ENCODE assay signal across 9 mouse cellular contexts in the genomic region with DNA sequence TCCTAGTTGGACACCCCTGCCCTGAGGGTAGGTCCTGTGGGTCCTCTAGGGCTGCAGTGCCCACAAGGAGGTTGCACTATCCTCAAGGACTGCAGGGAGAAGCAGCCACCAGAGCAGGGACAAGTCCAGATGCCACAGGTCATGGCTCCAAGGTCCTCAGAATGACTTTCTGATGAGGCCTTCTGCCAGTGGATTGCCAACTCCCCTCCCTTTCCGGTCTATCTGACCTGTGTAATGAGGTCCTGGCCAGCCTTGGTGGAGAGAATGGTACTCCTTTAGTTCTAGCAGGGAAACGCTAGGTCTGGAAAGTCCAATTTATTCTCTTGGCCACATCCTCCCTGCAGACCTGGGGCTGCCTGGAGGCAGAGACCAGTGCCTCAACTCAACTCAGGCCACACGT. TPM values are rescaled to one million over a fixed set of nuclear protein-coding genes. Genes with fewer than 3 reads are reported as not detected.
DNase-seq lines count a peak whose midpoint lies in the region; ATAC-seq and TF ChIP-seq lines count a peak whose summit lies in the region.
"Had no signal": no experiment of that assay in that cellular context is flagged by ENCODE, and none has a peak within 500 bp of the region (broad histone marks: within the 10 kb centered on the region; RNA-seq: fewer than 3 reads in every experiment).

Gene Adra2c (plus strand): TSS at position 301 of the 400 bp plus-strand sequence.

- 46% methylated on average over 3 of the region's 3 CpGs for WGBS in heart, embryonic 13.5 days
- WGBS in forebrain, embryonic 16.5 days: 43% methylated on average over 3 of the region's 3 CpGs
- 38% methylated on average over 3 of the region's 3 CpGs for WGBS in liver, embryonic 13.5 days (ENCODE audit: insufficient replicate concordance)

- no peak within 1 kb of the TSS for H3K27ac ChIP-seq in heart, embryonic 13.5 days (replicated peaks)
- H3K27ac ChIP-seq in forebrain, embryonic 16.5 days (ENCODE audit: low read length): 0 out of 2 replicates have a peak within 1 kb of the TSS, but pooled peaks have one; percentile 11
- no peak within 1 kb of the TSS for H3K27ac ChIP-seq in liver, embryonic 13.5 days

- no peaks in the 10 kb centered on the region for H3K36me3 ChIP-seq in heart, embryonic 13.5 days
- H3K36me3 ChIP-seq in E14TG2a.4 (ENCODE audit: insufficient read depth, low read length): no peaks in the 10 kb centered on the region
- H3K36me3 ChIP-seq in forebrain, embryonic 16.5 days (ENCODE audit: control insufficient read depth, insufficient read depth): no peaks in the 10 kb centered on the region
- H3K36me3 ChIP-seq in liver, embryonic 13.5 days: no peaks in the 10 kb centered on the region

- H3K9ac ChIP-seq in heart, embryonic 13.5 days: peak within 1 kb of the TSS; percentile 63
- peak within 1 kb of the TSS; percentile 47 for H3K9ac ChIP-seq in forebrain, embryonic 16.5 days (replicated peaks; ENCODE audit: low read depth, low read length)
- H3K9ac ChIP-seq in liver, embryonic 13.5 days: no peak within 1 kb of the TSS

- H3K9me3 ChIP-seq in heart, embryonic 13.5 days: no peaks in the 10 kb centered on the region
- no peaks in the 10 kb centered on the region; the same call in 1 of the 2 replicates for H3K9me3 ChIP-seq in E14TG2a.4 (ENCODE audit: low read length)
- no peaks in the 10 kb centered on the region for H3K9me3 ChIP-seq in forebrain, embryonic 16.5 days (ENCODE audit: control insufficient read depth, low read length)
- no peaks in the 10 kb centered on the region for H3K9me3 ChIP-seq in liver, embryonic 13.5 days (replicated peaks)

- peaks cover 24% of the 10 kb centered on the region for H3K4me1 ChIP-seq in heart, embryonic 13.5 days
- peaks cover 9% of the 10 kb centered on the region; the same call in 1 of the 2 replicates for H3K4me1 ChIP-seq in E14TG2a.4 (replicated peaks; ENCODE audit: low read depth, low read length)
- H3K4me1 ChIP-seq in forebrain, embryonic 16.5 days (replicated peaks; ENCODE audit: control insufficient read depth, insufficient read depth, low read length): peaks cover 18% of the 10 kb centered on the region
- no peaks in the 10 kb centered on the region; the same call in 1 of the 2 replicates for H3K4me1 ChIP-seq in liver, embryonic 13.5 days (replicated peaks)

- H3K4me3 ChIP-seq in heart, embryonic 13.5 days: peak within 1 kb of the TSS; percentile 63
- peak within 1 kb of the TSS; percentile 81 for H3K4me3 ChIP-seq in E14TG2a.4 (replicated peaks; ENCODE audit: low read length)
- H3K4me3 ChIP-seq in forebrain, embryonic 16.5 days (replicated peaks; ENCODE audit: low read length): peak within 1 kb of the TSS; percentile 57
- peak within 1 kb of the TSS; percentile 41 for H3K4me3 ChIP-seq in liver, embryonic 13.5 days (replicated peaks)

- no peak for ATAC-seq in heart, embryonic 13.5 days (ENCODE audit: extremely low read depth, insufficient number of reproducible peaks, low FRiP score, low TSS enrichment)
- no peak for ATAC-seq in forebrain, embryonic 16.5 days
- no peak for ATAC-seq in liver, embryonic 13.5 days (ENCODE audit: low read depth)

- TF ChIP-seq CTCF in E14TG2a.4 (conservative IDR thresholded peaks at IDR 0.05; ENCODE audit: low read length): no peak

- peaks cover 99% of the 10 kb centered on the region for H3K27me3 ChIP-seq in heart, embryonic 13.5 days (replicated peaks)
- H3K27me3 ChIP-seq in E14TG2a.4 (ENCODE audit: insufficient read depth, low read length): peaks cover 84% of the 10 kb centered on the region
- peaks cover 57% of the 10 kb centered on the region for H3K27me3 ChIP-seq in forebrain, embryonic 16.5 days (replicated peaks; ENCODE audit: control insufficient read depth, insufficient read depth, low read length)
- peaks cover 79% of the 10 kb centered on the region for H3K27me3 ChIP-seq in liver, embryonic 13.5 days

- H3K4me2 ChIP-seq in heart, embryonic 13.5 days: peak within 1 kb of the TSS; percentile 92
- peak within 1 kb of the TSS; percentile 73 for H3K4me2 ChIP-seq in forebrain, embryonic 16.5 days (ENCODE audit: low read length)
- H3K4me2 ChIP-seq in liver, embryonic 13.5 days: peak within 1 kb of the TSS; percentile 57

- DNase-seq in heart, adult 18-20 months: no peak
- DNase-seq in liver, embryonic 13.5 days: no peak
- no peak for DNase-seq in right cerebral cortex, postnatal 14 days
- DNase-seq in gastrocnemius, adult 18-20 months (ENCODE audit: low spot score): no peak
- DNase-seq in cerebellum, adult 9-10 months: no peak

RNA-seq across cellular contexts. Expression of gene Adra2c, which starts in this region (rescaled TPM):
- polyA plus RNA-seq in heart, embryonic 13.5 days (2015; fragmentation: Nextera tagmentation; extraction: Ambion mirVana): 0.04 TPM in 1 of 2 replicates, not detected in the other
- total RNA-seq in heart, adult 18-20 months (2021): under 1 TPM; 0.49 to 0.52 TPM
- 0.65 and 0.71 TPM in 2 replicates for polyA plus RNA-seq in forebrain, embryonic 16.5 days (2015; fragmentation: Nextera tagmentation; extraction: Ambion mirVana)
- not detected in 2 replicates for polyA plus RNA-seq in liver, embryonic 13.5 days (2015; fragmentation: Nextera tagmentation; extraction: Ambion mirVana)
- total RNA-seq in gastrocnemius, adult 18-20 months (2021): under 1 TPM; 0.18 to 0.31 TPM
- total RNA-seq: CH12.LX had no signal
